Mouse (Mus musculus) liver, postnatal 0 days (tissue): ENCODE measurements around the gene Scp2.

Experiments used
- CTCF ChIP-seq: sonication (generic); IDR thresholded peaks from 2 replicates; pipeline ENCODE4 v1.5.1; 2016; ENCODE audit warnings: antibody characterized with exemption, low read depth
- EP300 ChIP-seq: IDR thresholded peaks from 2 replicates; pipeline ENCODE4 v1.6.1; 2016; ENCODE audit warnings: antibody characterized with exemption, low read depth, mild to moderate bottlenecking

GRCm38 (mm10) chr4:108062524-108062923 is 82.3 kb downstream of the Scp2 start:
- TF ChIP-seq EP300 (no peak), CTCF (no peak)
